Mouse (Mus musculus): ENCODE measurements around the gene Dscam. TPM values are rescaled to one million over a fixed set of nuclear protein-coding genes. Genes with fewer than 3 reads are reported as not detected.

Dscam gene
- total RNA-seq, 2 experiments from 2014 or later: 45.6 to 50.1 TPM

DNA sequence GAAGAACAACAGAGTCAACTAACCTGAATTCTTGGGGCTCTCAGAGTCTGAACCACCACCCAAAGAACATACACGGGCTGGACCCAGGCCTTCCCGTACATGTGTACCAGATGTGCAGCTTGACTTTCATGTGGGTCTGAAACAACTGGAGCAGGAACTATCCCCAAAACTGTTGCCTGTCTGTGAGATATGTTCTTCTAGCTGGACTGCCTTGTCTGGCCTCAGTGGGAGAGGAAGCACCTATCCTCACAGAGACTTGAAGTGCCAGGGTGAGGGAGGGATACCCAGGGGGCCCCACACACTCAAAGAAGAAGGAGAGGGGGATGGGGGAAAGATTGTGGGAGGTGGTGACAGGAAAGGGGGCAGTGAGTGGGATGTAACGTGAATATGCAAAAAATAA is 210.9 kb downstream of the Dscam start:
- DNase-seq (ENCODE audit: low spot score in 2 of 2): no peak

DNA sequence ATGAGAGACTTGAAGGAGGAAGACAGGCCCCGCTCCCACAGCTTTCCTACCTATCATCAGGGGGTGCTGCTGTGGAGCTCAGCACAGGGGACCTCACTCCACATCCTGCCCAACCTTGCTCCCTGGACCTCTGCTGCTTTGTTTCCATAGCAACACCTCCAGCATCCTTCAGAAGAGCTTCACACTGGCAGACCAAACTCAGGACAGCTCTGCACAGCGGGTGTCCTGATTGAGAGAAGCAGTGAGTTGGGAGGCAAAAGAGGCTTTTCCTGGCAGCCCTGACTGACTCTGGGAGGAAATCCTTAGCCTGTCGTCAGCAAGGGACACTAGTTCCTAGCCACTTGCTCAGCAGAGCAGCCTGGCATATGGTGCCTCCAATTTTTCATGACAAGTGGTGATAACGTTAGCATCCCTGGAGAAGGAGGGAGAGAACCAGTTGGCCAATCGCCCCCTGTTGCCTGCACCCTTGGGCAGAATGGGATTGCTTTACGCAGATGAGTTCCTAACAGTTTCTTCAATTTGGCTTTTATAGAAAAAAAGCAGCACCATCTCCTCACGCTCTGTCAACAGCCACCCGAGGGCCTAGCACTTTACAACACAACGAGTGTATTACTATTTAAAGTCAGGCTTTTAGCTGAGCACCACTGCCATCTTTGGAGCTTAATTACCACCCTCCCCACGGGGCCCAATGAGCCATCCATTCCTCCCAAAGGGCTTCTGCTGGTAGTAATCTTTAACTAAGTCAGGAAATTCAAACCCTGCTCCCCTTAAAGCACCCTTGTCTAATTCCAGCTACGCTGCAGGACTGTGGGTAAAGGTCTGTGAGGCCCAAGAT is 224.9 kb downstream of the Dscam start:
- no peak for DNase-seq (ENCODE audit: low spot score in 2 of 2)

DNA sequence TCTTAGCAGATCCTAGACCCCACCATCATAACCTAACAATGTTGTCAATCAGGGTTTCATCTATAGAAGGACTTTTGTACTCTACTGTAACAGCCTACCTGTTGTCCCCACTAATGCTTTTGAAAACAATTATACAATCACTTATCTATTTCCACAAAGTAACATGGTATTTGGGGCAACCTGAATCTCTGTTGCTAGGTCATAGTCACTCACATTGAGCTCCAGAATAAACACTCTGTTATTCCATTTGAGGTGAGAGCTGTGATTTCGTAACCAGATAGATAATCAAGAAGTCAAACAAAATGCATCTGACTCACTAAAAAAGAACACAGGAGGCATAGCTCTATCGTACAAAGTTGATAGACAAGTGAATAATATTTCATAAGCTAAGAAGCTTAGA is 226.9 kb downstream of the Dscam start:
- DNase-seq (ENCODE audit: low spot score in 2 of 2): no peak

DNA sequence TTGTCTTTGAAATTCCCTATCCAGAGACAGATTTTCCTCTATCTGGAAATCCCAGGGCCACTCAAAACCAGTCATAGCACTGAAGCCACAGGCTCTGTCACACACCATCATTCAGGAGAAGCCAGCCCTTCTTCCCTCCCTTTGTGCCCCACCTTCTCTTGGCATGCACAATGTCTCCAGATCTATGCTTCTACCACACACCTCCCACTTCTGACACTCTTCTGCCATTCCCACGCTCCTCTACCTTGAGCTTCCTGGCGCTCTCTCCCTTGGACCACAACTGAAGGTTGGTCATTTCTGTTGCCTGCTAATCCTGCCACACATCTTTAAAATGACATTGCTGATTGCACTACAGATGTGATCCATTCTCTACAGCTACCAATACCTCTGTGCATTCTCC is 235.8 kb downstream of the Dscam start:
- no peak for DNase-seq (ENCODE audit: low spot score in 2 of 2)

DNA sequence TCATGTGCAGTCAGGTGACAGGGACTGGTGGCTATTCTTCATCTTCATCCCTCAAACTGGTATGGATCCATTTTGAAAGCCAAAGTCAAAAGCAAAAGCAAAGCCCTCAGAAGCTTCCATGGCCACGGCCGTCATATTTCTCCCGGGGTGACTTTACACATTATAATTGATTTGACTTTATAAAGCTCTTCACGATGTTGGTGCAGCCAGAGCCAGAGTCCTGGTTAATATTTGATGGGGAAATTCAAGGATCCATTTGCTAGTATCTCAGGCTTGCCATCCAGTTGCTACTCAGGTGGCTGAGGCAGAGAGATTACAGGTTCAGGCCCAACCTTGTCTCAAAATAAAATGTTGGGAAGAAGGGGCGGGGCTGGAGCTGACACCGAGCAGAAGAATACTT is 238.3 kb downstream of the Dscam start:
- DNase-seq (ENCODE audit: low spot score in 2 of 2): no peak

DNA sequence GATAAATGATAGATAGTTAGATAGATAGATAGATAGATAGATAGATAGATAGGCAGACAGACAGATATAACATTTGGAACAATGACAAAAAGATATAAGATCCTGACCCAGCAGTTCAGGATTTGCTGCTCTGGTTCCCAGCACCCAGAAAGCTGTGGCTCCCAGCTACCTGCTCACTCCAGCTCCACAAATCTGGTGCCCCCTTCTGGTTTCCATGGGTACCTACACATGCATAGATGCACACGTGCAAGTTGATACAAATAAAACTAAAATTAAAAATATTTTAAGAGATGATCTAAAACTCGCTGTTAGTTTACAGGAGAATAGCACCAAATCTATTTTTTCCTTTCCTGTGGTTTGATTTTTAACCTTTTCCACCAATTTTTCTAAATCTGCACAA is 238.8 kb downstream of the Dscam start:
- DNase-seq (ENCODE audit: low spot score in 2 of 2): no peak

DNA sequence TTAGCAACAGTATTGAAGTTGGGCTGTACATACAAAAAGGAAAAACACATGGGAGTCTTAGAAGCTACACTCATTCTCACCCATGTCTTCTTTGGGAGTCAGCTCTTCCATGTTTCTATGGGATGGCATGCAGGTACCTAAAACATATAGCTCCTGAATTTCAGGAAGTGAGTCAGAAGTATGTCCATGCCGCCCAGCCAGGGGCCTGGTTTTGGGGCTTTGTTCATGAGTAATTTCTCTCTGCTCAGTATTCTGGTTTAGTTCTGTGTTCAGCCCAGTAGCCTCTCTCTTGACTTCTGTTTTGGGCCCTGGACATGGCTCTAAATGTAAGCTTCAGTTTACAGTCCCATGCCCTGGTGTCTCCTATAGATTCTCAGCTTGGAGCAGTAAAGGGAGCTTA is 242.5 kb downstream of the Dscam start:
- no peak for DNase-seq (ENCODE audit: low spot score in 2 of 2)

DNA sequence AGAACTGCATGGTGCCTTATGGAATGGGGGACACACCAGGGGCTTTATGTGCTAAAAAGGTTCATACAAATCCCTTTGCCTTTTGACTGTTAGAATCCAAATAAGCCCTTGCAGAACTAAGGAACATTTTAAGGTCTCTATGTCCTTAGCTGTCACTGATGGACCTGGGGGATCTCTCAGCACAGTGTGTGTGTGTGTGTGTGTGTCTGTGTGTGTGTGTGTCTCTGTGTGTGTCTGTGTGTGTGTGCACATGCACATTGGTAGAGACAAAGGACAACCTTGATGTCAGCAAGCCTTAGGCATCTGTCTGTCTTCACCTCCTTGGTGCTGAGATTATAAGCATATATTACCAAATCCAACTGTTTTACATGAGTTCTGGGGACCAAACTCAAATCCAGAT is 243.1 kb downstream of the Dscam start:
- DNase-seq (ENCODE audit: low spot score in 2 of 2): no peak

DNA sequence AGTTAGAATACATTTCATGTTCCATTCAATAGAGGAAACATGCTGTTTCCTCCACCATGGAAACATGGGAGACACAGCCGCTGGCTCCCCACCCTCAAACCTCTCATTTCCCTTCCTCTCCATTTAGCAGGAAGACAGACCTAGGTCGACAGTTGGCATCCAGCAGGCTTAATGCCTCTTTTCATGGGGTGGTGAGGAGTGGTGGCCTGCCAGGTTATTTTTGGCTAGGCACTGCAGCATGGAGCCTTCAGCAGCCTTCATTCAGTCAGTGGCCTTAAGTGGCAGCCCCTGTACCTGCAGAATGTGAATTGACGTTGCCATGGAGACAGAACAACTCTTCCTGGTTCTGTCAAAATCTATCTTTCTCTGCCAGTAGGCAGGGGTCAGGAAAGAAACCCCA is 243.6 kb downstream of the Dscam start:
- no peak for DNase-seq (ENCODE audit: low spot score in 2 of 2)

DNA sequence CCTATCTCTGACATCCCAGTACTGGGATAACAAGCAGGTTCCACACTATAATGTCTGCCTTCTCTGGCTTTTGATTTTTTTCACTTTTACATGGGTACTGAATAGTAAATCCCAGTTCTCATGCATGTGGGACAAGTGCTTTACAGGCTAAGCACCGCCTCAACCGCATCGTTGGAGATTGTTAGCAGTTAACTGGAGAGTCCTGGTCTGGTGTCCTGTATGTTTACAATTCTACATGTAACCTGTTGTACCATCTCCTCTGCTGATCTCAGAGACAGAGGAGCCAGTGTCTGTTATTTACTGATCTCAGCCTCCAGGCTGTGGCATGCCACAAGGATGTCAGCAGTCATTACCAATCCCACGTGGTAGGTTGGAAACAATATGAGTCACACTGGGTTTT is 246.6 kb downstream of the Dscam start:
- no peak for DNase-seq (ENCODE audit: low spot score in 2 of 2)

DNA sequence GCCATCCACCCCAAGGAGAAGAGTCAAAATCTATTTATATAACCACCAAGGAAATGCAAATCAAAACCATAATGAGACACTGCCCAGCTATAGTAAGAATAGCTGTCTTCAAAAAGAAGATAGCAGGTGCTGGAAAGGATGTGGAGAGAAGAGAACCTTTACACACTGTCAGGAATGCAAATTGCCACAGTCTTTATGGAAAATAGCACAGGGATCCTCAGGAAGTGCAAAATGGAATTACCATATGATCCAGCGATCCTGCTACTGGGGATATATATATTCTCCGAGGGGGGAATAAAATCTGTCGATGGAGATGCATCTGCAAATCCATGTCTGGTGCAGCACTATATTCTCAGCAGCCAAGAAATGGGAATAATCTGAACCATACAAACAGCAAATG is 256.1 kb downstream of the Dscam start:
- no peak for DNase-seq (ENCODE audit: low spot score in 2 of 2)

DNA sequence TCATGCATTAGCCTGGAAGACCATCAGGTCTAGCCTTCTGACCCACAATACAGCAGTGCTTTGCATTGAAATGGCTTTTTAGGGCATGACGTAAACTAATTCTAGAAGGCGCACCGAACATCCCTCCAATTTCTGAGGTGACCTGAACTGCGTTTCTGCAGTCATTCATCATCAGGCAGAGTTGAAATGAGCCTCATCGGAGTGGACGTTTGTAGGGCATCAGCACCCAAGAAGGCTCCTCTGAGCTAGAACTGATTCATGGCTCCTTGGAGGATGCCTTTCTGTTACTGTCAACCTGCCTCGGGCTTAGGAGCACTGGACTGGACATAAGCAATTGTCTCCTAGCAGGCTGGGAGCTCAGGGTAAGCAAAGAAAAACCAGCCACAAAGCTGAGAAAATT is 257.7 kb downstream of the Dscam start:
- no peak for DNase-seq (ENCODE audit: low spot score in 2 of 2)

DNA sequence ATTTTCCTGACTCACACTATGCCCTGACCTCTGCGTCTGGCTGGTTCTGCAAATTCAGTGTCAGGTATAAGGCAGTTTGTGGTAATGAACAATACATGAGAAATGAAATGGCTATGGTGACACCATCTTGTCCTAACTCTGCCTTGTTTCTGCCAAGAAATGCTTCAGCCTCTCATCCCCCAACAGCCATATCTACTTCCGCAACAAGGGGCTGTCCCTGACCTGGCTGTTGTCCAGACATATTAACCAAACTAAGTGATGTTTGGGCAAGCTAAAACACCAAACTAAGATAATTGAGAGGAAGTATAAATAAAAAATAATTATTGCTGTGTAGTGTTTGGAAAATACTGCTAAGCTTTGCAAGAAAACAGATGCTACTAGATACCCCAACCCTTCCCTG is 258.4 kb downstream of the Dscam start:
- no peak for DNase-seq (ENCODE audit: low spot score in 2 of 2)

DNA sequence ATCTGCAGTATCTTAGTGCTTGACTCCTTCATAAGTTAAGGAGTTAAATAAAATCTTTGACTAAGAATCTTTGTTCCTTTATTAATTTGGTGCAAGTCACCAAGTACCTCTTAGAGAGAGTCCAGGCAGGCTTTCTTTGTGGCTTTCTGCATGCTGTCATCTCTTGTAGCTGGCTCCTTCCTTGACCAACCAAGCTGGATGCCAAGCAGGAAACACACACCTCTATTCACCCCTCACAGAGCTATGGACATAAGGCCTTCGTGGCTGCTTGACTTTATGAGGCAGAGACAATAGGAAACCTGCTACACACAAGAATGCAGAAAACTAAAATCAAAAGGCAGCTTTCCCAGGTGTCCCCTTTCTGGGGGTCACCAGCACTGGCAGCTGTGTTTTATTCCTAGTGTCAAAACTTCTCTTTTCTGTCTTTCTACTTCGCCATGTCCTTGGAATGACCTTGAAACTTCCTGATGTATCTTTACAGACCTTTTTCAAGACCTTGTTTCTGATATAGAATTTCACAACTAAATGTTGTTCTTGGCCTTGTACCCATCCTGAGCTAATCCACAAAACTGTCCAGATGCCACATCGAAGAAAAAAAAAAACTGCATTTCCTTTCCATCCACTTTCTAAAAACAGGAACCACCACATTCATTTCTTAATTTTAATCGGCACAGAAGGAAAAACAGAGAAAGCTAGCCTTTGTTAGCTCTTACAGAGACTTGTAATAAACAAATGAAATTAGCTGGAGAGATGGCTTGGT is 260.0 kb downstream of the Dscam start:
- DNase-seq (ENCODE audit: low spot score in 2 of 2): no peak

DNA sequence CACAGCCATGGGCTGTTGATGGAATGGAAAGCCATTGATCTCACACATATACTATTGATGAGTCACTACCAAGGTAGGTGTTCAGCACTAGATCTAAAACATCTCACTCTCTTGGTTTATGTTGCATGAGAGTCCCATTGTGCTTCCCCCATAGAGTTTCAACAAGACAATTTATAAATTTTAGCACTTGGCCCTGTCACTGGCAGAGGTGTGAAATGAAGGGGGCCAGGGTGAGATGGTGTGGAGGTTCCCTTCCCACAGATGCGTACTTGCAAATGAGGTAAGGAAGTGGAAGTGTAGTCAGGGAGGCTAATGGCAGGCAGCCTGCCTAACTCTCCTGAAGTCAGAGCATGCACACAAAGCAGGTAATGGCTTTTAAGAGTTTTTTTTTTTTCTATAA is 262.7 kb downstream of the Dscam start:
- DNase-seq (ENCODE audit: low spot score in 2 of 2): no peak

DNA sequence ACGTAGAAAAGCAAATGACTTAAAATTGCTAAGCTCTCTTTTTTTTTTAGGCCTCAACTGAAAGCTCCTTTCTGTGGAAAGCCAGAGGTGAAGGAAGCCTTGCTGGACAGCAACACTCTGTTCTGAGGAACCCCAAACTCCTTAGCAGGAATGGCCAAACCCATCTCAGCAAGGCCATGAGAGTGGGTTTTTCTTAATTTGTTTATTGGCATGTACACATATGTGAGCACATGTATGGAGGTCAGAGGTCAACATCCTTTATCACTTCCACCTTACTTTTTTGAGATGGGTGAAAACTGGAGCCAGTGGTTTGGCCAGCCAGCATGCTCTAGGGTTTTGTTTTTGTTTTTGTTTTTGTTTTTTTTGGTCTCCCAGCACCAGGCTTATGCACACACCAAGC is 263.5 kb downstream of the Dscam start:
- DNase-seq (ENCODE audit: low spot score in 2 of 2): no peak

DNA sequence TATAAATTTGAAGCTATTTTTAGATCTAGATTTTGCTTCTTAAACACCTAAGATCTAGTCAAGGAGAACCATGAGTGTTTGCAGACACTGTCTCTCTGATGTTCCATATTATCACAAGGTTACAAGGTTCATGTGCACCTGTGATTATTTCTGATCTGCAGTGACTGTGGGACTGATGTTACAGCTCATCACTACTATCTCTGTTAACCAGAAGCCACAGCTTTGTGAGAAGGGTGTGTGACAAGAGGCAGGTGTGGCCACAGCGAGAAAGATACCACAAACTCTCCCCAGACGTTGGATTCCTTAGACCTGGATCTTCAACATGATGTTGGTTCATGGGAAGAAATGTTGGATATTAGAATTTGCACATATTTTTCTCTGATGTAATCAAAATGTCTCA is 263.9 kb downstream of the Dscam start:
- no peak for DNase-seq (ENCODE audit: low spot score in 2 of 2)

DNA sequence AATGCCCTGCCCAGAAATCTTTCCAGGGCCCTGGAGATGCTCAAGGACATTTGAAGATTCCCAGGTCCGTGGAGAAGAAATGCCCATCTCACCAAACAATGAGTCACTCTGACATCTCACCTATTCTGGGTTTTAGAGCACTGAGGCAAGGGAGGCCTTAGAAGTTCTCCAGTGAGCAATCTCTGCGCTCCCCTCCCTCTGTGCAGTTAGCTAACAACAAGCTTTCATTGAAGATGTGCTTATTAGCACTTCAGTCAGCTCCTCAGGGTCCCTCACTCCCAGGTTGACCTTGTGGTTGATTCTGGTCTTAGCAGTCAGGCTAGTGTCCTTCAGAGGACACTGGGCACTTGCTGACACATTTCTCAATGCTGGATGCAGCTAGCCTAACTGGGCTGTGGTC is 265.8 kb downstream of the Dscam start:
- no peak for DNase-seq (ENCODE audit: low spot score in 2 of 2)

DNA sequence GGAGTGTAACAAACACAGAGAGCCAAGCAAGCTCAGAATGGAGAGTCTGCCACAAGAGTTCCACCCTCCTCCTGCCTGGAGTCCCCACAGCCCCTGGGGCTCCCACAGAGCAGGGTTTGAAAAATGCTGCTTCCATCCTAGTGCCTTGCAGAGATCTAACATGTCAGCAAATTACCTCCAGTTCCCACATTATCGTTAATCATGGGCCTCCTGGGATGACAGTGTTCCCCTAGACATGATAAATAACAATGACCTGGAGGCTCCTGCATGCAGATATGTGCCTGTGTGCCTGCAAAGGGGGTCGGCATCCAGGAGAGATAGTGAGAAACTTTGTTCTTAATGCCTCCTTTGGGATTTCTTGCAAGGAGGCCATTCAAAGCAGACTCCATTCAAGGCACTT is 266.2 kb downstream of the Dscam start:
- no peak for DNase-seq (ENCODE audit: low spot score in 2 of 2)

DNA sequence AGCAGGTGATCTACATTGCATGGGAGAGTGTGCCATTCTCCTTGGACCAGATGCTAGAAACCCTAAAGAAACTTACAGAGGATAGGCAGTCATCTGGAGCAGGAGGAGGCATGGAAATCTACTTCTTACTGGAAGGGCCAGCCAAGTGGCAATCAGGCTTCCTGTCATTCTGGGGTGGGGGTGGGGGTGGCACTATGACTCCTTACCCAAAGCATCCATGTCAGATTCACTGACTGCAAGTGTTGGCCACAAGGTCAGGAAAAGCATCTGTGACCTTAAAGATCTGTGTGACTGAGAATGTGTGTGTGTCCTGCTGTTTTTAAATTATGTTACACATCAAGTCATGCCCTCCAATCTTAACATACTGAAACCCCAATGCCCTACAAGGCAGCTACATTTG is 268.0 kb downstream of the Dscam start:
- DNase-seq (ENCODE audit: low spot score in 2 of 2): no peak

DNA sequence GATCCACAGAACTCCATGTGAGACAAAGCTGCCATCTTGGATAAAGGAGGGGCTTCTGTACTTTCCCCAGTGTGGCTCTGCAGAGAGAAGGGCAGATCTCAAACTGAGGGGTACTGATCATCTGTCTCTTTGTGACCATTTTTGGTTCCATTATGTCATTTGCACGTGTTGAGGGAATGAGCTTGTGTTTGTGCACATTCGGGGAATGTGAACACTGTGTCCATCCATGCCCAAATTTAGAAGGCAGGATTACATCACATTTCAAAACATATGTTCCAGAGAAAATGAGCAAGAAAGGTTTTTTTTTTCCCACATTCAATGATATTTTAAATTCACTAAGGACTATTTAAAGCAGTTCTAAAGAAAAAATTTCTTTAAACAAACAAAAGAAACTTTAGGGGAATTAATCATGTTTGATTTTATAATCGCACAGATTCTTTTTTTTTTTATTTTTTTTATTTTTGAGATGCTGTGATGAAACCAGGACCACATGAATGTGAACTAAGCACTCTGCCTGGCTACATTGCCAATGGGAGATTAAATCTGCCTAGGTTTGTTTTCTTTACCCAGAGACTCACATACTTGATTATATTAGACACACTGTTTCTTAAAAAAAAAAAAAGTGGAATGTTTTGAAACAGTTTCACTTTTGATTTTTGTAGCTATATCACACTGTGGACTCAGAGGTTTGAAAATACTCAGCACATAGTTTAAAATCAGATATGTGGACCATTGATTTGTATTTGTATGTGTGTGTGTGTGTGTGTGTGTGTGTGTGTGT is 269.1 kb downstream of the Dscam start:
- DNase-seq (ENCODE audit: low spot score in 2 of 2): no peak

DNA sequence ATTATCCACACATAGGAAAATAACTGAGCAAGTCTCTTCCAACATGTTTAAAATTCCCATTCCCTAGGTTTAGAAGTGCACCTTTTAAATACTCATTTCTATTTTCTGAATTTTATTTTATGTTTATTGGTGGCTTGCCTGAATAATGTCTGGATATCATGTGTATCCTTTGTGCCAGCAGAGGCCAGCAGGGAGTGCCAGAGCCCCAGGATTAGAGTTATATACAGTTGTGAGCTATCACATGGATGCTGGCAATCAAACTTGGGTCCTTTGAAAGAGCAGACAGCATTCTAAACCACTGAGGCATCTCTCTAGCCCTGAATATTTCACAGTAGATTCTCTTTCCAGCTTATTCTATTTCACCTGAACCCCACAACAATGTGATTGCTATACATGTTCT is 271.2 kb downstream of the Dscam start:
- DNase-seq (ENCODE audit: low spot score in 2 of 2): no peak

Measured in layer of hippocampus, postnatal 14 days (tissue).